Mouse (Mus musculus) lung, adult 18-20 months (tissue): ENCODE data around the gene Hist1h3f.
"Not testable (repeated sequence)": the region's sequence is repeated elsewhere in the genome, so short reads cannot be mapped to it uniquely, and the experiment has no call there.

ENCODE experiments used
- DNase-seq, 2 experiments: peaks; one replicate each; pipeline ENCODE4 v3.0.0; 2022; ENCODE audit warnings: mixed read lengths in 2 of 2

Gene Hist1h3f

DNA sequence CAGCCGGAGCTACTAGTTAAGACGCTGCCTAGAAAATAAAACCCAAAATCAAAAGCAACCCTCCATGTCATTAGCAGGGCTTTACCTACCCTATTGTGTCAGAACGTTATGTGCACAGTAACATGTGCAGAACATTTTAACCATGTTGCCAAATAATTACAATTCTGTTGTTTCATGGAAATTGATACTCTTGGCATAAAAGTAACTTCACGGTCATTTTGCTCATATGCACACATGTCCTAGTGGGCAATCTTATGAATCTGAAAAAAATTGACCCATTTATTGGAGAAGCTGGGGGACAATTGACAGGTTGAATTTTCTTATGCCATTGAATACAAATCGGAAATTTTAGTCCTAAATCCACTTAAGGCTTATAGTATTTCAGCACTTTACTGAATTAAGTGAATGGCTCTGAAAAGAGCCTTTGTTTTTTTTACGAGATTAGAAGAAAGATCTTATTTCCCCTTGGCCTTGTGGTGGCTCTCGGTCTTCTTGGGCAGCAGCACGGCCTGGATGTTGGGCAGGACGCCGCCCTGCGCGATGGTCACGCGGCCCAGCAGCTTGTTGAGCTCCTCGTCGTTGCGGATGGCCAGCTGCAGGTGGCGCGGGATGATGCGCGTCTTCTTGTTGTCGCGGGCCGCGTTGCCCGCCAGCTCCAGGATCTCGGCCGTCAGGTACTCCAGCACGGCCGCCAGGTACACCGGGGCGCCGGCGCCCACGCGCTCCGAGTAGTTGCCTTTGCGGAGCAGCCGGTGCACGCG is 26.6 kb downstream of the Hist1h3f start:
- DNase-seq: not testable (repeated sequence)

GRCm38 (mm10) chr13:23571022-23571503 is 27.2 kb downstream of the Hist1h3f start, which contains the start of the genes Hist1h2ae and Hist1h2bg:
Hist1h2ae (minus strand) TSS chr13:23571220.
Hist1h2bg (plus strand) TSS chr13:23571396.
- peak; percentile 51 to 60 for DNase-seq

GRCm38 (mm10) chr13:23571504-23572217 is 27.8 kb downstream of the Hist1h3f start:
- DNase-seq: not testable (repeated sequence)

DNA sequence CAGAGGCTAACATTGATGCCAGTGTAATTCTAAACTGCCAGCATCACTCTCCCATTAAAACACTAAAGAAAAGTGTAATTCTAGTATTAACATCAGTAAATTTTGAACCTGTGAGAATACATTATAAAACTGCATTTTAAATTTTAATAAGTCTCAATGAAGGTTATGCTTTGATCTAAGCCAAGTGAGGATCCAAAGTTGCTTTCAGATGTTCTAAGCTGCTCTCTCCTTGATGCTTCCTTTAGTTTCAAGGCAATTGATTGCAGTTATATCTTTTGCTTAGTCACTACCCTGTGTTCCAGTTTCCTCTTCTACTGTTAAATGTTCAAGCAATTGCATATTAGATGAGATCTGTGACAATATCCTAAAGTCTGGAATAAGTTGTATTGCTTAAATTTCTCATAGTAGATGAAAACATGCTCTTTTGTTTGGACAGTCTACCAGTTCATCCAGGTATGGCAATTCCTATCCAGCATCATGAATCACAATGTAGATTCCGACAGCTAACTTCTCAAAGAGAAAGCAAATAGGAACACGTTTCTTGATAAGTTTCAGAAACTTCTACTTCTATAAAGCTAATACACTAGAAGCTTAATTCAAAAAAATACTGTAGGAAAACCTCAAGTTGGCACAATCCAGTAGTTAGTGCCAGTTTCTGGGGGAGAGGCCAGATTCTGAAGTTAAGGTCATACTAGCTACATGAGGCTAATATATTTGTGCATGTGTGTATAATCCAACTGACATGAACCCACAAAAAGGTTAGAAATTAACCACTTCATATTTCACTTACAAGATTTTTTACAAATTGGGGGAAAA is 28.6 kb downstream of the Hist1h3f start:
- no peak for DNase-seq

DNA sequence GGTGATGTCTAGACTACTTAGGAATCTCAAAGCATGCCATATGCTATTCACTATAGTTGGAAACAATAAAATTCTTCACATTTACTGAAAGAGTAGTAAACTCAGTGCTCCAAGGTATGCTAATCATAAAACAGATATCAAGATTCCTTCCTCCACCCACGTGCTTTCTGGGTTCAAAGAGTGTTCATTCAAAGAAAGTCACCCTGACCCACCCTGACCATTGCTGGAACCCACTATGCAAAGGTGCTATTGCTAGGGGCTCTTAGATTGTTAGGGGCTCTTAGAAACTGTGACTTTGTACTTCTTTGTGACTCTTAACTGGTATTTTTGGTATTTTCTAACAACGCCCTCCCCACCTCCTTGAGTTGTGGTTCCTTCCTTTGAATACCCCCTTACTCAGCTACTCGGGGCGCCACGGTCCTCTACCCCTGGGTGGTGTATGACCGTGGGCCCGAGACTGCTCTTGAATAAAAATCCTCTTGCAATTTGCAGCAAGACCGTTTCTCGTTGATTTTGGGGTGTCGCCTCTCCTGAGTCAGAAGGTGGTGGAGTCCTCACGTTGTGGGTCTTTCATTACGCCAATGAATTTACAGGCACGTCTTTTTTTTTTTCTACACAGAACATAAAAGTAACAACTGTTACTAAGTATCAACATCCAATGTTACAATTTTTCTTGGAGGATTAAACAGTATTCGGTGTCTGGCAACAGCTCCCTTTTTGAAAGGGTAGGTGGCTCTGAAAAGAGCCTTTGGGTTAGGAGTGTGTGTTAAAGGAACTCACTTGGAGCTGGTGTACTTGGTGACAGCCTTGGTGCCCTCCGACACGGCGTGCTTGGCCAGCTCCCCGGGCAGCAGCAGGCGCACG is 29.4 kb downstream of the Hist1h3f start:
- not testable (repeated sequence) for DNase-seq

DNA sequence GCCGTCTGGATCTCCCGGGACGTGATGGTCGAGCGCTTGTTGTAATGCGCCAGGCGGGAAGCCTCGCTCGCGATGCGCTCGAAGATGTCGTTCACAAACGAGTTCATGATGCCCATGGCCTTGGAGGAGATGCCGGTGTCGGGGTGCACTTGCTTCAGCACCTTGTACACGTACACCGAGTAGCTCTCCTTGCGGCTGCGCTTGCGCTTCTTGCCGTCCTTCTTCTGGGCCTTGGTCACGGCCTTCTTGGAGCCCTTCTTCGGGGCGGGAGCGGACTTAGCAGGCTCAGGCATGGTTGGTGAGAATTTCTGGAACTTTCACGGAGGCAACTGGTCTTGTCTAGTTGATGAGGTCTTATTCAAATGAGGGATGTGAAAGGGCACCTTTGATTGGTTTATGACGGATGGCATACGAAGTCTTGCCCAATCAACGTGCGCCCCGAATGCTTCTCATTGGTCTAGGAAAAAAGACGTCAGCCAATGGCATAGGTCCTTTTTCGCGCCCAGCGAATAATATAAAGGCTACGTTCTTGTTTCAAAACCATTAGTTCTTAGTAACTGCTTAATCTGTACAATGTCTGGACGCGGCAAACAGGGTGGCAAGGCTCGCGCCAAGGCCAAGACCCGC is 30.2 kb downstream of the Hist1h3f start, which contains the start of the genes Hist1h2bf and Hist1h2ad:
Hist1h2bf (minus strand) TSS at position 299 of the 627 bp plus-strand sequence.
Hist1h2ad (plus strand) TSS at position 484 of the 627 bp plus-strand sequence.
- DNase-seq: peak; percentile 86 to 89

DNA sequence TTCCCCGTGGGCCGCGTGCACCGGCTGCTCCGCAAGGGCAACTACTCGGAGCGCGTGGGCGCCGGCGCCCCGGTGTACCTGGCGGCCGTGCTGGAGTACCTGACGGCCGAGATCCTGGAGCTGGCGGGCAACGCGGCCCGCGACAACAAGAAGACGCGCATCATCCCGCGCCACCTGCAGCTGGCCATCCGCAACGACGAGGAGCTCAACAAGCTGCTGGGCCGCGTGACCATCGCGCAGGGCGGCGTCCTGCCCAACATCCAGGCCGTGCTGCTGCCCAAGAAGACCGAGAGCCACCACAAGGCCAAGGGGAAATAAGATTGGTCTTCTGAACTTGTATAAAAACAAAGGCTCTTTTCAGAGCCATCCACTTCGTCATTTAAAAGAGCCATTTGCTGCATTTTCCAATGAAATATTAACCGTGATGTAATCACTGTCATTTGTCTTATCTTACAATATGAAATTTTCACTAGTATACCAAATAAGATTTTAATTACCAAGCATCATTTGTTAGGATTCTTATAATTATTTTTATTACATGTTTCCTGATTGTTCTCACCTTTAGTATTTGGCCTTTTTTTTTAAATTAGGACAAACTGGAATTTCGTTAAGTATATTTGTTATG is 30.8 kb downstream of the Hist1h3f start:
- DNase-seq: not testable (repeated sequence)

GRCm38 (mm10) chr13:23575271-23575851 is 31.5 kb downstream of the Hist1h3f start, which contains the start of gene Hist1h3d:
Hist1h3d (plus strand) TSS chr13:23575763.
- DNase-seq: no peak

DNA sequence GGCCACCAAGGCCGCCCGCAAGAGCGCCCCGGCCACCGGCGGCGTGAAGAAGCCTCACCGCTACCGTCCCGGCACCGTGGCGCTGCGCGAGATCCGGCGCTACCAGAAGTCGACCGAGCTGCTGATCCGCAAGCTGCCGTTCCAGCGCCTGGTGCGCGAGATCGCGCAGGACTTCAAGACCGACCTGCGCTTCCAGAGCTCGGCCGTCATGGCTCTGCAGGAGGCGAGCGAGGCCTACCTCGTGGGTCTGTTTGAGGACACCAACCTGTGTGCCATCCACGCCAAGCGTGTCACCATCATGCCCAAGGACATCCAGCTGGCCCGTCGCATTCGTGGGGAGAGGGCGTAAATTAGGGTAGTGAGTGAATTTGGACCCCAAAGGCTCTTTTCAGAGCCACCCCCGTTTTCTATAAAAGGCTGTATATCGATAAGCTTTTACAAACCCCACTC is 32.0 kb downstream of the Hist1h3f start:
- DNase-seq: not testable (repeated sequence)

DNA sequence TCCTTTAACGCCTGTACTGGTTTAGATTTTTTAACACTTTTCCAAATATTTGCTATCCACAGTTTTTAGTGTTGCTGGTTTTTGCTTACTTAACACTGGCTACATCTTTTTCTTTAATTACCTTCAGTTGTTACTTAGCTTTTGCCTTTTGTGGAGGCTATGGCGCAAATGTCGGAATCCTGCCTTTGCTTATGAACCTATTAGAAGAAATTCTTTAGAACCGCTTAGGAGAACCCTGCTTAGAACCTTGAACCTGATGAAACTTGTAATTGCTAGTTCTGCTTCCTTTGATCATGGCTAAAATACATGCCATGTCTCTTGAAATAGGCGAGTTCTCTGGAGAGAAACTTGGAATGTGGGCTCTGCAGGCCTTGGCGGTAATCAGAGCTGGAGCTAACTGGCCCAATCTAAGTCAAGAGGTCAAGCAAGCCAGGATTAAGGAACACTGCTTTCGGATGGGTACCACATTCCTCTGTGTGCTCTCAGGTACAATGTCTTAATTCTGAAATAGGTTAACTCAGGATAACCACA is 32.6 kb downstream of the Hist1h3f start:
- DNase-seq: no peak

DNA sequence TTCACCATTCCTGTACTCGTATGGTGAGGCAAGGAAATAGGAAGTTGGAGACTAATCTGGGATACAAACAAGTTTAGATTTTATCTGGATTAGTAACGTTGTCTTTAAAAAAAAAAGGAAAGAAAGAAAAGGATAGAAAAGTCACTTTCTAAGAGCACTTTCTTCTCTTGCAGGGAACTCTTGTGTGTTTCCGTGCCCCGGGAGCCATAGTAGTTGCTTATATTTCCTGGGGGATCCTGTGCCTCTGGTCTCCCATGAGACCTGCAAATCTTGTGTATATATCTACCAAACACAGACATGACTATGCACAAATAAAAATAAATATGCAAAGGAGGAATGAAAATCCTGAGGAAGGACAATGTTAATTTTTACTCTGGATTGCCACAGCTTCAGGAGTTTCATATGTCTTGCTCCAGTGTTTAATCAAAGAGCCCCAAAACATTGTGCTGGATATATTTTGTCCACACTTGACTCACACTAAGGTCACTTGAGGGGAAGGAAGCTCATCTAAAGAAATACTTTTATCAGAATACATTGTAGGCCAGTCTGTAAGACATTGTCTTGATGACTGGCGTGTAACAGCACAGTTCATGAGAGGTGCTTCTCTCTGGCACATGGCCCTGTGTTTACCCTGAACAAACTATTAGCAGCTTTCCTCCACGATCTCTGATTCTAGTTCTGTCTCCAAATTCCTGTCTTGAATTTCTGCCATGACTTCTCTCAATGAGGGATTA is 33.2 kb downstream of the Hist1h3f start:
- no peak for DNase-seq

- no peak for DNase-seq
Observed at GRCm38 (mm10) chr13:23577835-23578234, 34.0 kb downstream of the Hist1h3f start.

DNA sequence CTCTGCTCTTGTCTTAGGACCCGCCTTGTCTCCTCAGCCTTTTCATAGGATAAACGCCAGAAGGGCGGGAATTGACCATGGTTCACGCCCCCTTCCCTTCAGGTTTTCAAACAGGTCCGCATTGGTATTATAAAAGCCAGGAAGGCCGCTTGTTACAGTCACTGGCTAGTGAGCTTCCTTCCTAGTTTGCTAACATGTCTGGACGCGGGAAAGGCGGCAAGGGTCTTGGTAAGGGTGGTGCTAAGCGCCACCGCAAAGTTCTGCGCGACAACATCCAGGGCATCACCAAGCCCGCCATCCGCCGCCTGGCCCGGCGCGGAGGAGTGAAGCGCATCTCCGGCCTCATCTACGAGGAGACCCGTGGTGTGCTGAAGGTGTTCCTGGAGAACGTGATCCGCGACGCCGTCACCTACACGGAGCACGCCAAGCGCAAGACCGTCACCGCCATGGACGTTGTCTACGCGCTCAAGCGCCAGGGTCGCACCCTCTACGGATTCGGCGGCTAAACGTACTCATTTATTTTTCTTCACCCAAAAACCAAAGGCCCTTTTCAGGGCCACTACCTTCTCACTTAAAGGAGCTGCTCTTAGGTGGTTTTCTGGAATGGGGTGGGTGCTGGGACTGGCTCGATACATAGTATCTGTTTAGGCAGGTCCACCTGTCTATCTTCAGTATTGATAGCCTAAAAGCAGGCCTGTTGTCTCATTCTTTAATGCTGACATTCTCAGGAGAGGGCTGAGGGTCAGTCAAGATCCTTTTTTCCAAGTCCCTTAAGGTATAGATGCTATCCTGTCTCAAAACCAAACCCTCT is 37.8 kb downstream of the Hist1h3f start, which contains the start of gene Hist1h4d:
Hist1h4d (plus strand) TSS at position 191 of the 811 bp plus-strand sequence.
- peak; percentile 98 for DNase-seq

- DNase-seq: no peak
Observed at GRCm38 (mm10) chr13:23582219-23583056, 38.6 kb downstream of the Hist1h3f start.

GRCm38 (mm10) chr13:23583387-23584068 is 39.7 kb downstream of the Hist1h3f start:
- DNase-seq: no peak

DNA sequence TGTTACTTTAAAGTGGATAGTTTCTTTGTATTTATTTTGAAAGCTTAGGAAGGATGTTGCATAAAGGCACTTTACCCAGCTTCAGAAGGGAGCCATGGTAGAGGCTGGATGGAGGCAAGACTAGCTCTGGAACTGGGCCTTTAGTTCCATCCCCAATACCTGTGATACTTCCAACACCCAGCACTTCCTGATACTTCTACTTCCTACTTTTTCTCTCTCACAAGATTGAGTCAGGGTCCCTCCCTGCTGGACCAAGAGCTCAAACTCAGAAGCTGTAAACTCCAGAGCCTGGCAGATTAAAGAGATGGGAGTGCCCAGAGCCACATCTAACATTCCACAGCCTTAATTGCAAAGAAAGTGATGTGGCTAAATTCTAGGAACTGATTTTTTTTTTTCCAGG is 40.5 kb downstream of the Hist1h3f start:
- DNase-seq: no peak
